Mouse (Mus musculus): ENCODE measurements around the gene Zic4. TPM values are rescaled to one million over a fixed set of nuclear protein-coding genes. Genes with fewer than 3 reads are reported as not detected.
A peak's percentile ranks its signal among the peaks of the same experiment; 100 is the strongest.

The Zic4 gene
- polyA plus RNA-seq, 1 experiment from 2014 or later: 47.8 TPM

- Histone ChIP-seq H3K4me2 (replicated peaks) (peak overlapping the region; percentile 52), H3K4me3 (replicated peaks; ENCODE audit: low read length) (peak overlapping the region; percentile 51), H3K27me3 (ENCODE audit: control insufficient read depth, insufficient read depth, low read length) (peaks cover 52% of the 10 kb centered on the region), H3K9me3 (ENCODE audit: control insufficient read depth, low read length) (no peaks in the 10 kb centered on the region), H3K4me1 (replicated peaks; ENCODE audit: control insufficient read depth, insufficient read depth, low read length) (no peaks in the 10 kb centered on the region), H3K9ac (peak overlapping the region; percentile 63), H3K27ac (peak overlapping the region; percentile 96), H3K36me3 (replicated peaks; ENCODE audit: control insufficient read depth, insufficient read depth) (peaks cover 8% of the 10 kb centered on the region; the same call in 1 of the 2 replicates)
- no peak for DNase-seq (ENCODE audit: low spot score)
- ATAC-seq (ENCODE audit: low FRiP score): peak; percentile 50
- under 1% methylated on average over 17 of the region's 18 CpGs for WGBS
Observed at GRCm38 (mm10) chr9:91366226-91366998, 4.2 kb downstream of the Zic4 start.

GRCm38 (mm10) chr9:91366999-91367811 lies 5.0 kb downstream of the Zic4 start:
- no peaks in the 10 kb centered on the region for H3K4me1 ChIP-seq (replicated peaks; ENCODE audit: control insufficient read depth, insufficient read depth, low read length)
- no peaks in the 10 kb centered on the region for H3K9me3 ChIP-seq (ENCODE audit: control insufficient read depth, low read length)
- H3K4me2 ChIP-seq (replicated peaks): peak overlapping the region; percentile 52
- peak overlapping the region; percentile 51 for H3K4me3 ChIP-seq (replicated peaks; ENCODE audit: low read length)
- peak overlapping the region; percentile 63 for H3K9ac ChIP-seq
- 2% methylated on average over 30 of the region's 30 CpGs for WGBS
- ATAC-seq (ENCODE audit: low FRiP score) (no peak), DNase-seq (ENCODE audit: low spot score) (no peak)
- peaks cover 3% of the 10 kb centered on the region; the same call in 1 of the 2 replicates for H3K36me3 ChIP-seq (replicated peaks; ENCODE audit: control insufficient read depth, insufficient read depth)
- peak overlapping the region; percentile 96 for H3K27ac ChIP-seq
- H3K27me3 ChIP-seq (ENCODE audit: control insufficient read depth, insufficient read depth, low read length): peaks cover 60% of the 10 kb centered on the region

GRCm38 (mm10) chr9:91368150-91368549 lies 5.9 kb downstream of the Zic4 start:
- Histone ChIP-seq H3K4me2 (replicated peaks) (peak overlapping the region; percentile 52), H3K36me3 (replicated peaks; ENCODE audit: control insufficient read depth, insufficient read depth) (no peaks in the 10 kb centered on the region), H3K4me1 (replicated peaks; ENCODE audit: control insufficient read depth, insufficient read depth, low read length) (no peaks in the 10 kb centered on the region), H3K4me3 (replicated peaks; ENCODE audit: low read length) (peak overlapping the region; percentile 51), H3K9ac (peak overlapping the region; percentile 66), H3K27ac (peak overlapping the region; percentile 96), H3K9me3 (ENCODE audit: control insufficient read depth, low read length) (no peaks in the 10 kb centered on the region), H3K27me3 (ENCODE audit: control insufficient read depth, insufficient read depth, low read length) (peaks cover 62% of the 10 kb centered on the region)
- no peak for ATAC-seq (ENCODE audit: low FRiP score)
- WGBS: 6% methylated on average over 3 of the region's 3 CpGs
- DNase-seq (ENCODE audit: low spot score): no peak

GRCm38 (mm10) chr9:91368946-91369292 lies 6.7 kb downstream of the Zic4 start:
- WGBS: 5% methylated on average over 13 of the region's 13 CpGs
- Histone ChIP-seq H3K4me2 (replicated peaks) (peak overlapping the region; percentile 52), H3K4me1 (replicated peaks; ENCODE audit: control insufficient read depth, insufficient read depth, low read length) (no peaks in the 10 kb centered on the region), H3K27me3 (ENCODE audit: control insufficient read depth, insufficient read depth, low read length) (peaks cover 62% of the 10 kb centered on the region), H3K9me3 (ENCODE audit: control insufficient read depth, low read length) (no peaks in the 10 kb centered on the region), H3K27ac (peak overlapping the region; percentile 96), H3K36me3 (replicated peaks; ENCODE audit: control insufficient read depth, insufficient read depth) (no peaks in the 10 kb centered on the region), H3K4me3 (replicated peaks; ENCODE audit: low read length) (peak overlapping the region; percentile 51), H3K9ac (peak overlapping the region; percentile 66)
- DNase-seq (ENCODE audit: low spot score) (no peak), ATAC-seq (ENCODE audit: low FRiP score) (no peak)

- no peak for DNase-seq (ENCODE audit: low spot score)
- H3K27me3 ChIP-seq (ENCODE audit: control insufficient read depth, insufficient read depth, low read length): peaks cover 64% of the 10 kb centered on the region
Observed at GRCm38 (mm10) chr9:91369293-91369991, 7.2 kb downstream of the Zic4 start.

GRCm38 (mm10) chr9:91370191-91370708 lies 8.0 kb downstream of the Zic4 start:
- peaks cover 72% of the 10 kb centered on the region for H3K27me3 ChIP-seq (ENCODE audit: control insufficient read depth, insufficient read depth, low read length)
- peak overlapping the region; percentile 96 for H3K27ac ChIP-seq
- H3K36me3 ChIP-seq (replicated peaks; ENCODE audit: control insufficient read depth, insufficient read depth): no peaks in the 10 kb centered on the region
- no peaks in the 10 kb centered on the region for H3K4me1 ChIP-seq (replicated peaks; ENCODE audit: control insufficient read depth, insufficient read depth, low read length)
- peak overlapping the region; percentile 52 for H3K4me2 ChIP-seq (replicated peaks)
- DNase-seq (ENCODE audit: low spot score) (no peak), ATAC-seq (ENCODE audit: low FRiP score) (no peak)
- H3K9ac ChIP-seq: peak overlapping the region; percentile 66
- H3K9me3 ChIP-seq (ENCODE audit: control insufficient read depth, low read length): no peaks in the 10 kb centered on the region
- H3K4me3 ChIP-seq (replicated peaks; ENCODE audit: low read length): peak overlapping the region; percentile 51
- 10% methylated on average over 6 of the region's 6 CpGs for WGBS

More at GRCm38 (mm10) chr9:91369293-91369991, 7.2 kb downstream of the Zic4 start:
- Histone ChIP-seq H3K9me3 (ENCODE audit: control insufficient read depth, low read length) (no peaks in the 10 kb centered on the region), H3K36me3 (replicated peaks; ENCODE audit: control insufficient read depth, insufficient read depth) (no peaks in the 10 kb centered on the region), H3K4me2 (replicated peaks) (peak overlapping the region; percentile 52), H3K4me3 (replicated peaks; ENCODE audit: low read length) (peak overlapping the region; percentile 51), H3K4me1 (replicated peaks; ENCODE audit: control insufficient read depth, insufficient read depth, low read length) (no peaks in the 10 kb centered on the region), H3K9ac (peak overlapping the region; percentile 66), H3K27ac (peak overlapping the region; percentile 96)
- no peak for ATAC-seq (ENCODE audit: low FRiP score)
- 3% methylated on average over 26 of the region's 26 CpGs for WGBS

GRCm38 (mm10) chr9:91371011-91371410 lies 8.8 kb downstream of the Zic4 start:
- Histone ChIP-seq H3K27me3 (ENCODE audit: control insufficient read depth, insufficient read depth, low read length) (peaks cover 80% of the 10 kb centered on the region), H3K4me1 (replicated peaks; ENCODE audit: control insufficient read depth, insufficient read depth, low read length) (no peaks in the 10 kb centered on the region), H3K4me2 (replicated peaks) (peak overlapping the region; percentile 52), H3K4me3 (replicated peaks; ENCODE audit: low read length) (peak overlapping the region; percentile 51), H3K27ac (peak overlapping the region; percentile 96), H3K36me3 (replicated peaks; ENCODE audit: control insufficient read depth, insufficient read depth) (no peaks in the 10 kb centered on the region), H3K9me3 (ENCODE audit: control insufficient read depth, low read length) (no peaks in the 10 kb centered on the region), H3K9ac (peak overlapping the region; percentile 66)
- DNase-seq (ENCODE audit: low spot score): no peak
- no peak for ATAC-seq (ENCODE audit: low FRiP score)

GRCm38 (mm10) chr9:91371608-91372007 lies 9.4 kb downstream of the Zic4 start:
- DNase-seq (ENCODE audit: low spot score): no peak
- peak overlapping the region; percentile 96 for H3K27ac ChIP-seq
- WGBS: 18% methylated on average over 4 of the region's 4 CpGs
- H3K9ac ChIP-seq: peak overlapping the region; percentile 66; the same call in 1 of the 2 replicates
- peak overlapping the region; percentile 52 for H3K4me2 ChIP-seq (replicated peaks)
- no peaks in the 10 kb centered on the region for H3K36me3 ChIP-seq (replicated peaks; ENCODE audit: control insufficient read depth, insufficient read depth)
- no peak for ATAC-seq (ENCODE audit: low FRiP score)
- H3K4me3 ChIP-seq (replicated peaks; ENCODE audit: low read length): peak overlapping the region; percentile 6
- H3K4me1 ChIP-seq (replicated peaks; ENCODE audit: control insufficient read depth, insufficient read depth, low read length): no peaks in the 10 kb centered on the region
- H3K27me3 ChIP-seq (ENCODE audit: control insufficient read depth, insufficient read depth, low read length): peaks cover 86% of the 10 kb centered on the region
- H3K9me3 ChIP-seq (ENCODE audit: control insufficient read depth, low read length): no peaks in the 10 kb centered on the region

Data from hindbrain, embryonic 14.5 days (tissue).